Mouse (Mus musculus) kidney, adult 2 months (tissue): Measurements from ENCODE around the gene Trim54. TPM values are rescaled to one million over a fixed set of nuclear protein-coding genes. Genes with fewer than 3 reads are reported as not detected.

ENCODE experiments used
- DNase-seq: peaks from one replicate; pipeline ENCODE4 v3.0.0; 2021
- H3K27ac ChIP-seq: fragments of 200-500 bp; 2 replicates; pipeline ENCODE4 v1.5.1; 2012; ENCODE audit warnings: low read depth, low read length, control low read depth, inconsistent platforms; ENCODE audit not compliant: insufficient read depth
- H3K27me3 ChIP-seq: fragments of 200-500 bp; replicated peaks from 2 replicates; pipeline ENCODE4 v1.6.1; 2012; ENCODE audit warnings: mild to moderate bottlenecking, moderate library complexity, low read length, inconsistent platforms; ENCODE audit not compliant: control insufficient read depth, insufficient read depth
- H3K36me3 ChIP-seq: fragments of 200-500 bp; 2 replicates; pipeline ENCODE4 v1.6.1; 2012; ENCODE audit warnings: mild to moderate bottlenecking, moderate library complexity, low read length, inconsistent platforms; ENCODE audit not compliant: control insufficient read depth, insufficient read depth
- H3K4me1 ChIP-seq: fragments of 200-500 bp; 2 replicates; pipeline ENCODE4 v1.6.1; 2011; ENCODE audit warnings: low read length; ENCODE audit not compliant: control insufficient read depth, insufficient read depth
- H3K4me3 ChIP-seq: fragments of 200-500 bp; 2 replicates; pipeline ENCODE4 v1.5.1; 2011; ENCODE audit warnings: mild to moderate bottlenecking, low read depth, low read length, control low read depth; ENCODE audit not compliant: insufficient read depth
- CTCF ChIP-seq: fragments of 200-500 bp; conservative IDR thresholded peaks from 2 replicates; pipeline ENCODE4 v1.5.1; 2011; ENCODE audit warnings: low read depth, mild to moderate bottlenecking, control low read depth, low read length, moderate library complexity, mixed read lengths; ENCODE audit not compliant: insufficient read depth, insufficient read length
- POLR2A ChIP-seq: fragments of 200-500 bp; IDR thresholded peaks from one replicate; pipeline ENCODE4 v1.6.1; 2011; ENCODE audit warnings: low read depth, low read length, control low read depth
- WGBS: fragments of 180-500 bp; shearing (Covaris S2); methylation state at CpG from one replicate; pipeline ENCODE4 v1.1.7; 2018; 5-methylcytosine and 5-hydroxymethylcytosine counted together
- polyA plus RNA-seq: library from polyadenylated mRNA; depleted of rRNA; stranded (reverse); fragments of >200 nt; gene quantifications from 2 replicates; pipeline ENCODE4 v1.2.3, GENCODE M21; 2012

Trim54 gene
- polyA plus RNA-seq, 1 experiment: 3.9 TPM

DNA sequence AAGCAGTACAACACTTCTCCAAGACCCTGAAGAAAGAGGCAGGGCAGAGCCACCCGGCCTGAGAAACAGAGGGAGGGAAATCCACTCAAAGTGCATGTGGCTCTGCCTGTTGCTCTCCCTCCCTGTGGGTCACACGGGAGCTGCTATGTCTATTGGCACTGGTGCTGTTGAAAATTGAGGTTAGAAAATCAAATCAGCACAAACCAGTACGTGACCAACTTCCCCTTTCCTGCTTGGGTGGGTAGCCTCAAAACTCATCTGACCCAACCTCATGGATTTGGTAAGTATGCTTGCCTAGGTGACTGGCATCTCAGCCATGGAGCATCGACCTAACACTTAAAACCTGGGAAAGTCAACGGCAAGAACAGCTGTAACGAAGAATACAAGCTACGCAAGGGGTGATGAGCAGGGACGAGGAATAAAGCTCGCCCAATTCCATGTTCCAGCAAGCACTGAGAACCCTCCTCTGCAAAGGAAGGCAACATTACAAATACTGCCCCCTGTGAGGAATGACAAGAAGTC lies 10.6 kb upstream of the Trim54 start, which contains the start of gene Dnajc5g:
Gene Dnajc5g, plus strand, starts transcription at position 472 of the 522 bp plus-strand sequence.
- Histone ChIP-seq H3K4me3 (no peak within 1 kb of the TSS), H3K27me3 (no peaks in the 10 kb centered on the region), H3K36me3 (no peaks in the 10 kb centered on the region), H3K27ac (no peak within 1 kb of the TSS), H3K4me1 (no peaks in the 10 kb centered on the region)
- WGBS: 77% methylated on average over 9 of the region's 9 CpGs
- no peak for DNase-seq
- TF ChIP-seq POLR2A: no peak

DNA sequence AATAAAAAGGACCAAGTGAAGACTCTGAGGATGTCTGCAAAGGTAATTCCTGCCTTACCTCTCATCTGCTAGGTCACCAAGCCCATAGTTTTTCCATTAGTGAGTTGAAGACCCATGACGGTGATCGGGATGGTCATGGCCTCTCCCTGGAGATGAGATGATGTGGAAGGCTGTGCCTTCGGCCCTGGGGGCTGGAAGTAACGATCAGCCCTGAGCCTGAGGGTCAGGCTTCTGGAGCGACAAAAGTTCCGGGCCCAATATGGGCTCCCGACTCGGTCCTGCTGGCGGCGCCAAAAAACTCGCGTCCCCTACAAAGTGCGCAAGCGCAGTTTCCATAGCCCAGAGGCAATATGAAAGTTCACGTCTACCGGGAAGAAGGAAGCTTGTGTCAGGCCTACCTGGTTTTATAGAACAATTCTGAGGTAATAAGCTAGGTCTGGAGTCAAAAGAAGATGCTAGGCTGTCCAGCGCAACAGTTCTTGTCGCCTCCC lies 8.5 kb upstream of the Trim54 start, which contains the start of gene Slc30a3:
Gene Slc30a3, minus strand, starts transcription at position 238 of the 491 bp plus-strand sequence.
- WGBS: 91% methylated on average over 18 of the region's 18 CpGs

GRCm38 (mm10) chr5:31110781-31111180 lies 5.7 kb upstream of the Trim54 start:
- peak; percentile 10 for DNase-seq
- Histone ChIP-seq H3K27ac (no peak overlapping the region), H3K4me1 (no peaks in the 10 kb centered on the region), H3K4me3 (no peak overlapping the region), H3K36me3 (no peaks in the 10 kb centered on the region), H3K27me3 (no peaks in the 10 kb centered on the region)
- WGBS: 23% methylated on average over 7 of the region's 7 CpGs
- no peak for TF ChIP-seq POLR2A
- no peak for TF ChIP-seq CTCF

More for the DNA sequence above, 8.5 kb upstream of the Trim54 start, which contains the start of gene Slc30a3:
- Histone ChIP-seq H3K4me3 (no peak within 1 kb of the TSS), H3K27me3 (no peaks in the 10 kb centered on the region), H3K4me1 (no peaks in the 10 kb centered on the region), H3K36me3 (no peaks in the 10 kb centered on the region), H3K27ac (no peak within 1 kb of the TSS)
- no peak for TF ChIP-seq CTCF
- TF ChIP-seq POLR2A: no peak
- DNase-seq: no peak

DNA sequence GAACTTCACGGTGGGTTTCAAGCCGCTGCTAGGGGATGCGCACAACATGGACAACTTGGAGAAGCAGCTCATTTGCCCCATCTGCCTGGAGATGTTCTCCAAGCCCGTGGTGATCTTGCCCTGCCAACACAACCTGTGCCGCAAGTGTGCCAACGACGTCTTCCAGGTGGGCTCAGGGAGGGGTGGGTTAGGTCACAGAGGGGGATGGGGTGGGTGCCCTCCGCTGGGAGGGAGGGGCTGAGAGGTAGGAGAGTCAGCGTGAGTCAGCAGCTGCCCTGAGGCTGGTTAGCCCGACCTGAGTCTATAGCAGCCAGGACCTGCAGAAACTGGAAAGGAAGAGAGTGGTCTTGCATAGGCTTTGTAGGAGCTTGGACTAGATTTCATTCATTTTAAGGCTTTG lies 400 bp downstream of the Trim54 start:
- no peak for DNase-seq
- no peak overlapping the region for H3K27ac ChIP-seq
- H3K36me3 ChIP-seq: no peaks in the 10 kb centered on the region
- WGBS: 26% methylated on average over 10 of the region's 10 CpGs
- no peak overlapping the region for H3K4me3 ChIP-seq
- H3K27me3 ChIP-seq: no peaks in the 10 kb centered on the region
- H3K4me1 ChIP-seq: no peaks in the 10 kb centered on the region
- TF ChIP-seq POLR2A (no peak), CTCF (no peak)

DNA sequence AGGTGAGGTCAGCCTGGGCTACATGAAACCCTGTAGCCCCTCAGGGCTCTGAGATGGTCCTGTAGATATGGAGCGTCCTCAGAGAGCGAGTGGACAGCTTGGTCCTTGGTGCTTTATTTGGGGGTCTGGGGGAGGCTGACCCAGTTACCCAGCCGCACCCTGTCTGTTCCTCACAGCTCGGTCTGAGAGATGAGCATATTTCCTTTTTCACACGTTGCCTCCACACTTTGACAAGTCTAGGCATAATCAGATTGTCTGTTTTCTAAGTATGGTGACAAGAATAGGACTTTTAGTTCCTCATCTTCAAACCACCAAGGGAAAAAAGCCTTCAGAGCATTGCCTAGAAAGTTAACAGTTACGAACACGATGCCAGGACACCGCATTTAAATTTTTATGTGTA lies 4.6 kb downstream of the Trim54 start:
- H3K4me3 ChIP-seq: no peak overlapping the region
- TF ChIP-seq CTCF: no peak
- TF ChIP-seq POLR2A: no peak
- DNase-seq: no peak
- no peaks in the 10 kb centered on the region for H3K4me1 ChIP-seq
- 76% methylated on average over 8 of the region's 8 CpGs for WGBS
- no peak overlapping the region for H3K27ac ChIP-seq
- no peaks in the 10 kb centered on the region for H3K36me3 ChIP-seq
- no peaks in the 10 kb centered on the region for H3K27me3 ChIP-seq

DNA sequence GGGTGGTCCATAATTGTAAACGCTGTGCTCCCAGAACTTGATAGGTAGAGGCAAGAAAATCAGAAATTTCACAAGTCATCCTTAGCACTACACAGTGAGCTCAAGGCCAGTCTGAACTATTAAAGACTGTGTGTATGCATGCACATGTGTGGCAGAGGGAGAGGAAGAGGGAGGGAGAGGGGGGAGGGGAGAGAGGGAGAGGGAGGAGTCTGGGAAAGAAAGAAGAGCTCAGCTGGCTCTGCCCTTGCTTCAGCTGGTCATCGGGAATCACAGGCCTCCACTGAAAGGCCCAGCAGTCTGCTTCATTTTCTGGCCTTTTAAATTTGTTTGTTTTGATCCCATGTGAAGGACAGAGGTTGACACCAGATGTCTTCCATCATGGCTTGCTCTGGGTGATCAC lies 7.0 kb downstream of the Trim54 start:
- no peak for TF ChIP-seq POLR2A
- no peak for TF ChIP-seq CTCF
- no peak overlapping the region for H3K4me3 ChIP-seq
- H3K4me1 ChIP-seq: no peaks in the 10 kb centered on the region
- WGBS: 40% methylated on average over 2 of the region's 2 CpGs
- no peak for DNase-seq
- no peak overlapping the region for H3K27ac ChIP-seq
- H3K36me3 ChIP-seq: no peaks in the 10 kb centered on the region
- no peaks in the 10 kb centered on the region for H3K27me3 ChIP-seq

DNA sequence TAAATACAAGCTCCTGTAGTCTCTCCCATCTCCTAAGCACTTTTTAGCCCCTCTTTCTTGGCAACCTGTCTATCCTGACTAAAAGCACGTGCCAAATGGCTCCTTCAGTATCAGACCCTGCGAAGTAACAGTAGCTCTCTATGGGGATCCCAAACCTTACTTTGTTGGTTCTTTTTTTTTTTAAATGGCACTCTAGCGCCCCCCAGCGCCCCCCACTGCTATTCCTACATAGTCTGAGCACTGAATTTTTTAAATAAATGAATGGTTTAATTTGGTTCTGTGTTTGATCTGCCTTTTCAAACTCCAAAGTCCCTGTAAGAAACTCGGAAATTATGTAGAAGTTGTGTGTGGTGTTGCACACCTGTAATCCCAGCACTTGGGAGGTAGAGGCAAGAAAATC lies 9.5 kb downstream of the Trim54 start:
- Histone ChIP-seq H3K36me3 (no peaks in the 10 kb centered on the region), H3K4me3 (no peak overlapping the region), H3K27me3 (no peaks in the 10 kb centered on the region), H3K4me1 (no peaks in the 10 kb centered on the region), H3K27ac (no peak overlapping the region)
- DNase-seq: no peak
- 41% methylated on average over 5 of the region's 5 CpGs for WGBS
- TF ChIP-seq CTCF (no peak), POLR2A (no peak)
